Mouse (Mus musculus) right cerebral cortex, postnatal 14 days (tissue): ENCODE measurements at regions not wholly inside any gene's neighbourhood (a gene's known extent, or its start where the extent isn't known, plus 50 kb on each side); places are given as distances from the start of the nearest gene placed in this dataset.

ENCODE experiments used
- DNase-seq: peaks from one replicate; pipeline ENCODE4 v3.0.0; 2022

DNA sequence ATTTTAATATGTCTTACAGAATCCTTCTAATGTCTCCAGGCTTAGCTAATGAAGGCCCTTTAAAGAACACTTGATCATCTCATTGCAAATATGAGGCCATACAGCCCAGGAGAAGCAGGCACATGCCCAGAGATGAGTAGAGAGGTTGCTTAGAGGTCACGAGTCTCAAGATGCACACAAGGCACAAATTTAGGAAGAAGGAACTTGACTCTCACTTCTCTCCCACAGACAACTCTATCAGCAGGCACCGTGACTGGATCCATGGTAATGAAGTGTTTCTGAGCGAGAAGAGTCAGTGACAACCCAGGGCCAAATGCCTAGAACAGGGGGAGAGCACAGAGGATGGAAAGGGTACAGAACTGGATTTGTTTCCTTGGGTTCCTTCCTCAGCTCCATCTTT, 392.7 kb upstream of the Klf4 start:
- no peak for DNase-seq

DNA sequence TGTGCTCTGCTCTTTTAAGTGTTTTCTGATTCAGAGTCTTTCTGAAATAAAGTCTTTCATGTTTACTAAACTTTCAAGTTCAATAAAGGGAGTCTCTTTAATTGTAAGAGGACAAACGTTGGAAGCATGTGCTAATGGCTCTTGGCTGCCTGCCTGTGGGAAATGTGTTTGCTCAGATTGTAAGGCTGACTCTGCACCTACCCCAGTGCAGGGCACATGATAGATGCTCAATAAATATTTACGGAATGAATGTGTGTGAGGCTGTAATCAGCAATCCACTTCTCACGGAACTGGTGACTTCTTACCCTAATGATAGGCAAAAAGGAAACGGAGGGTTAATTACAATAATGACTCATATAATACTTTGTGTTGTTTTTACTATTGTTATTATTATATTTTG, 389.0 kb upstream of the Klf4 start:
- DNase-seq: no peak

DNA sequence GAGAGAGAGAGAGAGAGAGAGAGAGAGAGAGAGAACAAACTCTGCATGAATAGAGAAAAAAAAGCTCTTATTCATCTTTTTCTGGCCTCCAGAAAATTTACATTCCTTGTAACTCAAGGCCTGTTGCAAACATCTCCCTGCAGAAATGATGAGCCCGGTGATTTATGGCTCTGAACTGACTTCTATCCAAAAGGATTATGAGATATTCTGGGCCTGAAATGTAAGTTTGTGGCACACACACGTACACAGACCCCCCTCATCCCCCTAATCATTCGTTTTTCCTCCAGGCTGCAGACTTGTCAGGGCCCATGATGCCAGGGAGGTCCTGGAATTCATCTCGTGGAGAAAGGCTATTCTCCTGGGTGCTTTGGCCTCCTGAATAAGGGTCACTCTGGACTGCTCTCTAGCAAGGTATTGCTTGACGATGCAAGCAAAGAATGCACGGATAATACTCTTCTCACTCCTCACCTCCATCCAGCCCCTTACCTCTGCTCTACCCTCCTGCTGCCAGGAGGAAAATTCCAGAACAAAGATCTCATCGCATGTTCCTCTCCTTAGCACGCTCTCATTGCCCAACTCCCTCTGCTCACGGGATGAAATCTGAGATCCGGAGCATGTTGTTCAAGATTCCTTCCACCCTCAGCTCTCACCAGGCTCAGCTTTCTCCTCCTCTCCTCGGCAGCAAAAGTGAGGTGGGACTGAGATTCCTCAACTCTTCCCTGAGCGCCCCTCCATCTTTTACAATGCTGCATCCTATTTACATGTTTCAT, 362.0 kb upstream of the Klf4 start:
- no peak for DNase-seq

DNA sequence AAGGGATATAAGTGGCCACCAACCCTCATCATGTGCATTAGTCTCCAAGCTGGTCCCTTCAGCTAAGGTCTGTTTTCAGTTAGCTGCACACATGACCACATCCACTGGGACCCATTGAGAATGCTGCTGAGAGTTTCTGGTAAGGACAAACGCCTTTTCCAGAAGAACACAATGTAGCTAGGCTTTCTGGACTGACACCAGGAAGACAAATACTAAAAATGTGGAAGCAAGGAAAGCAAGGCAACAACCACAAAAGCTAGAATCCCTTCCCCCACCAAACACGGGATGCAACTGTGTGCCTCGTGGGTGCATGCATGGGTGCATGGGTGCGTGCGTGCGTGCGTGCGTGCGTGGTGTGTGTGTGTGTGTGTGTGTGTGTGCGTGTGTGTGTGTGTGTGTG, 359.4 kb upstream of the Klf4 start:
- DNase-seq: no peak

DNA sequence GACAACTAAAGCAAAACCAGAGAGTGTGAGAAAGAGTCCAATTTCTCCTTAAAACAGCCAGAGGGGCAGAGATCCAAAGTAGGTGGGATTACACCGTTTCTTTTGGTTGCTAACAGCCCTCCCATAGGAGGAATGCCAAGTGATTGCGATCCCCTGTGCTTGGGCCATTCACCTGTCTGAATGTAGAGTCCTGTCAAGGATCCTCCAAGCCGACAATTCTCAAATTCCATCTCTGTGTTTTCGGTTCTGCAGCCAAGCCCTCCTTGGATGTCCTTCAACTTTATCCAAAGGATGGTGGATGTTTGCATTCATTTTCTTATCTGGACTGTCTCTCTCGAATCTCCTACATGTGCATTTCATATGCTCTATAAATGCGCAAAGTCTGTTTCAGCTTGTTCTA, 355.3 kb upstream of the Klf4 start:
- no peak for DNase-seq

DNA sequence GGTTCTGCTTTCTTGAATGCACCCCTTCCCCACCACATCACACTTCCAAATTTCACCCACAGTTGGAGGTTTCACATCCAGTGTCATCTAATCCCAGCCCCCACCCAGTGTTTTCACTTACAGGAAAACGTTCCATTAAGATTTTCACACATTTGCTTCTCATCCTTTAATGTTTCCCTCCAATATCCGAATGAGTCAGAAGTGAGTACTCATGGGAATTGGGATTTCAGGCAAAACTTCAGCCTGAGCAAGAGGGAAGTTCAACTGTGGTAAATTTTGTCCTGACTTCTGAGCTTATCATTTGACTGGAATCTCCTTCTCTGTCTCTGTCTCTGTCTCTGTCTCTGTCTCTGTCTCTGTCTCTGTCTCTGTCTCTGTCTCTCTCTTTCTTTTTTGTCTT, 350.3 kb upstream of the Klf4 start:
- no peak for DNase-seq

DNA sequence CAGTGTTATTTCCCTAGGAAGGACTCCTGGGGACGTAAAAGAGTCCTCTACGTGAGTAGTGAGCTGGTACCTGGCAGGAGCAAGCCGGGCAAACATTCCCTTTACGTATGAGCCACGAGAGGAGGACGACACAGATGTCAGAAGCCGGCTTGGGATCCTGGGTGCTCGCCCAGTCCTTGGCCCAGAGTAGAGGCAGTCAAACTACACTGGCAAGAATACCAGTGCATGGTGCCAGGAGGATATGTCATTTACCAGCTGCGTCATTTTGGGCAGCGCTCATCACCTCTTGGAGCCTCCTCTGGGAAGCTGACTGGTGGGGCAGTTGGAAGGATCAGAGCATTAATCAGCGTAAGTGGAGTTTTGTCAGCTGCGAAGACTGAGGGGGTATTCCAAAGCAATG, 343.0 kb upstream of the Klf4 start:
- peak; percentile 7 for DNase-seq

DNA sequence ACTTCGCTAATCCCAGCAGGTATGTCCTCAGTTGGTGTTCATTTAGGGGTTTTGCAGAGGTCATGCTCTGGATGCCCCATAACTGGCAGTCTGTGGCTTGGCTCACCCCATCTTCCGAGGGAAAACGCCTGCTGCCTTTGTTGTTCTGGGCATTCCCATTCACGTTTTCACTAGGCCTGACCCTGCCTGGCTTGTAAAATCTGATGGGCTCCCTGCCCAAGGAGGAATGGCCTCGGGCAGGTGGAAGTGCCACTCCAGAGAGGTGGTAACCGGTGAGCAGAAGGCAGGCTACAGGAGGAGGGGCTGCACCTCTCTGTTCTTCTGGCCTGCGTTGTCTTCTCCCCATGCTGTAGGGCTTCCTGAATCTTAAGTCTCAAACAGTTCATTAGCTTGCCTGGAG, 342.6 kb upstream of the Klf4 start:
- no peak for DNase-seq

DNA sequence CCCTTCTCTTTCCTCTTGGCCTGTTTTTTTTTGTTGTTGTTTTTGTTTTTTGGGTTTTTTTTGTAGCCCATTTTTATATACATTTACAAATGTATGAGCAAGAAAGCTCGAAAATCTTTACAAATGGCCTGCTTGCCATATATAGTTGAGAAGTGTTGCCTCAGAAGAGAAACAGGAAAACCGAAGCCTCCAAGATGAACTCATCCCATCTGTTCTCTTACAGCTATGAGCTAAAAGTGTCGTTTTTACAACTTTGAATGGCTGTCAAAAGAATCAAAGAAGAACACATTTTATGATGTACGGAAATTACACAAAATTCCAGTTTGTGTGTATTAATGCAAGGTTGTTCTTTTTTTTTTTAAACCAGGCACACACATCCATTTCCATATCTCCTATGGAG, 342.0 kb upstream of the Klf4 start:
- no peak for DNase-seq

DNA sequence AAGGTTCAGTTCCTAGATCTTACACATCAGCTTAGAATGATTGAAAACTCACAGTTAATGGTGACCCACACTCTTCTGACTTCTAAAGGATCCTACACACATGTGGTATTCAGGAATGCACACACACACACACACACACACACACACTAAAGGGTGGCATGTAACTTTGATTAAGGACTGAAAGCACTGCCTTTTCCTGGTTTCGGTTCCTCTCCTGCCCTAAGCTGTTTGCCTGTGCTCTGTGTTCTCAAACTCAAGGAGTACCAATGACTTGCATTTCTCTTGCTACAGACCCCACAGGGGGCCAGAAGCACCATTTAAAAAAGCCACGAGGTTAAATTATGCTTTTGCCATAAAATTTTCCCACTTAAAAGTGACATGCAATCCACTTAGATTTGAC, 327.8 kb upstream of the Klf4 start:
- DNase-seq: no peak

DNA sequence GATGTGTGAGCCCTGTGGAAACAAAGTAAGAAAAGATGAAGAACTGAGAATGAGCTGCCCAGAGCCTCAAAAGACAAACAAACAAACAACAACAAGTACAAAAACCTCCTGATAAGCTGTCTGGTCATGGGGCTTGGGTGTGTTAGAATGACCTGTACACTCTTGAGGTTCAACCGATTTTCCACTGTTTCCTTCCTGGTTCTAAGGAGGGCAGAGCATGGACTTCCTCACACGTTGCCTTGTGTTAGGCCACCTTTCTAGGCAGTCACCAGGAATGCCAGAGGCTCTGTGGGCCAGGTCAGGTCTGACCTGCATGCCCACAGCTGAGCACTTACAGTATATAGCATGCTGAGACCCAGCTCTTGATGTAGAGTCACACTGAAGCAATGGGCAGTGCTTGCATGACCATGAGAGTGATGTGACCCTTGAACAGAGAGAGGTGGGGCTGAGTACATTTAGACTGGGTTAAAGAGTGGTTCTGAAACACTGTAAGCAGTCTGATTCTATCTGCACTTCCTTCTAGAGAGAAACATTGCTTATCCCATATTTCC, 327.0 kb upstream of the Klf4 start:
- DNase-seq: no peak

DNA sequence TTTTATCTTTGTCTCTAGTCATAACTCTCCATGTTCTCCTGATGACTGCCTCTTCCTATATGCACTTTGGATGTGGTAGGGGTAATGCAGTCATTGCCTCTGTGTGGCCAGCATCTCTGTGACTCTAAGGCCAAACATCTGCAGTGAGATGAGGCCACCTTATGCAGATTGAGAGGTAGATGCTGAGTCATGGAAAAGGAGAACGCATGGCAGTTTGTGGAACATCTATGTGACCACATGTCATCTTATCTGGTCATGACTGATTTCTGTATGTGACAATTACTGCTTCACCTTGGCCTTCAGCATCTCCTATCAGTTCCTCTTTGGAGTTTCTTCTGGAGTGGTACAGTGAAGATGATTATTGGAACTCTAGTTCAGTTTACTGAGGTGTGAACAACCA, 319.2 kb upstream of the Klf4 start:
- no peak for DNase-seq

DNA sequence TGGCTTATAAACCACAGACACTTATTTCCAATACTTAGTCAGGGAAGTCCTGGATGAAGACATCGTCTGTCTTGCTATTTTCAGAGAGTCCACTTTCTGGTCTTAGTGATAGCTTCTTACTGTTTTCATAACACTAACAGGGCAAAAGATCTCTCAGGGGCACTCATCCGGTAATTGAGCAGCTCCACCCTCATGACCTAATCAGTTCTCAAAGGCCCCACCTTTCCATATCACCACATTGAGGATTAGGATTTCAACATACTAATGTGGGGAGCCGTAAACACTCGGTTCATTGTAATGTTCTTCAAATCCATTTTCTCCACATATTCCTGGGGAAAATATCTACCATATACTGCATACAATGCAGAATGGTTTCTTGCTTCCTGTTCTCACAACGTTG, 318.8 kb upstream of the Klf4 start:
- DNase-seq: no peak

DNA sequence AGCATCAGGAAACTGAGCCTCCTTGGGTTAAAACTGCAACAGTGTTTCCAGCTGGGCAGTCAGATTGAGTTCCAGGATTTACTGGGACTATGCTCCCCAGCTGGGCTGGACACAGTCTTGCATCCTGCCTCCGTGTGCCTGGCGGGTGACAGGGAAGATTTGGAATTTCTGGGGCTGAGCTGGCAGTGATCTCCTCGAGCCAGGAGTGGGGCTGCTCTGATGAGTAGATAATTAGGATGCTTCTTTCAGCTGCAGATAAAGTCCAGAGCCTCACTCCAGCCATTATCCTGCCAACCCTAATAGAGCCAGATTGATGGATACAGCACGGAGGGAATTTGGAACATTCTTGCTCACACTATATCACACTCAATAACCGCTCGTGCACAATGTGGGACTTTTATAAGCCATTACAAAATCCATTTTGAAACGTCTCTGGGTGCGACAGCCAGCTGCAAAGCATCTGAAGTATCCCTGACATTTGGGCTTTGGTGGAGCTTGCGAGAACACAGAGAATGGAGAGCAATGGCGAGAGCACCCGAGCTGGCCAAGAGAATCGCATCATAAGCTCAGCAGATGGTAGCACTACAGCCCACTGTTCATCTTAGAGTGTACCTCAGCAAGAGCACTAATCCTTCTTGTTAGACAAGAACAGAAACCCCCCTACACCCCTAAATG, 311.6 kb upstream of the Klf4 start:
- DNase-seq: no peak

DNA sequence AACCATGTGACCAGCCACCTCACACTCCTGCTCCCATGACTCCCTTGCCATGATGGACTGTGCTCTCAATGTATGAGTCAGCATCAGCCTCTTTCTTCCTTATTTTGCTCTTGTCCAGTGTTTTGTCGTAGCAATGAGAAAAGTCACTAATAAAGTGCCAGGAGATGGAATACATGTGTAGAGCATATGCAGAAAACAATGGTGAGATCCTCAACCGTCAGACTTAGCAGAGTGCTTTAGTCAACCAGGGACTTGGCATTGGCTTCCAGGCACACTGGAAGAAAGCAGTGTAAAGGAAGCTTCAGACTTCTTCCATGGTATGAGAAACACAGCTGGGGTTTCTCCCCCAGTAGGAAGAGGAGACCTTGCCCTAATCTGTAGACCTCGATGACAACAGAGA, 306.3 kb upstream of the Klf4 start:
- no peak for DNase-seq

DNA sequence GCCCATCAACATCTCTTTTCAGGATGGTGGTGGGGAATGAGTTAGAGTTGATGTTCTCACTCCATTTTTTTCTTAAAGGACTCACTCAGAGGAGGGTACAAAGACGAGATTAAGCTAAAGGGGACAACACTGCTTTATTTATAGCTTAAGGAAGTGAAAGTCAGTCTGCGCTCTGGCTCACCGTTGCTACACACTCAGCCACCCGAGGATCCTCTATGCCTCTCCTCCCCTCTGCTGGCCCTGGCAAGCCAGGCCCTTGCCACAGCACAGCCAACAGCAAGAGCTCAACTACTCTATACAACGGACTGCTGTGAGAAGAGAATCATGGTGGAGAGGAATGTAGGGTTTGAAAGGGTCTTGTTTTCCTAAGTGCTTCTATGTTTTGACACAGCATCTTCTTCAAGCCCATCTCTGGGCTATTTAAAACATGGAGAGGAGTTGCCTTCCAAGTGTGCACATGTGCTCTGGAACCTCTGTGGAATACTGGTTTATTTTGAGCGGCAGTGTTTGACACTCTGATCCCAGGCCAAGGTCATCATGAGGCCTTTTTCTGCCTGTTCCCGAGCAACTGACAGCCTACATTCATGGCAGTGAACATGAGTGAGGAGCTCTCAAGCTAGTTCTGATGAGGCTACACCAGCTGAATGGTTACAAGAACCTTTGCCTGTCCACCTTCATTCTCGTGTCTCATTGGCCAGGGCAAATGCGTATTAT, 291.9 kb upstream of the Klf4 start:
- DNase-seq: peak; percentile 7

DNA sequence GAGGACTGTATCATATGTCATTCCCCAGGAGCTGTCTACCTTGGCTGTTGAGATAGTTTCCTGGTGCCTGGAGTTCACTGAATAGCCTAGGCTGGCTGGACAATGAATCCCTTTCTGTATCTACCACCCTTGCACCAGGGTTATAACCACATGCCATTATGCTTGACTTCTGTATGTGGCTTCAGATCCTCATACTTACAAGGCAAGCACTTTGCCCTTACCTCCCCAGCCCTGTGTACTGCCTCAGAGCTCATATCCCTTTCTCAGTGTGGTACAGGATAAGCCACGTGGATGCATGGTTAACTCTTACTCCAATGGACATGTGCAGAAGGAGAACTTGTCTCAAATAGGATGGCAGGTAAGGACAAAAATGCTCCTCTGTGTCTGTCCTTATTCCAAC, 291.3 kb upstream of the Klf4 start:
- no peak for DNase-seq

DNA sequence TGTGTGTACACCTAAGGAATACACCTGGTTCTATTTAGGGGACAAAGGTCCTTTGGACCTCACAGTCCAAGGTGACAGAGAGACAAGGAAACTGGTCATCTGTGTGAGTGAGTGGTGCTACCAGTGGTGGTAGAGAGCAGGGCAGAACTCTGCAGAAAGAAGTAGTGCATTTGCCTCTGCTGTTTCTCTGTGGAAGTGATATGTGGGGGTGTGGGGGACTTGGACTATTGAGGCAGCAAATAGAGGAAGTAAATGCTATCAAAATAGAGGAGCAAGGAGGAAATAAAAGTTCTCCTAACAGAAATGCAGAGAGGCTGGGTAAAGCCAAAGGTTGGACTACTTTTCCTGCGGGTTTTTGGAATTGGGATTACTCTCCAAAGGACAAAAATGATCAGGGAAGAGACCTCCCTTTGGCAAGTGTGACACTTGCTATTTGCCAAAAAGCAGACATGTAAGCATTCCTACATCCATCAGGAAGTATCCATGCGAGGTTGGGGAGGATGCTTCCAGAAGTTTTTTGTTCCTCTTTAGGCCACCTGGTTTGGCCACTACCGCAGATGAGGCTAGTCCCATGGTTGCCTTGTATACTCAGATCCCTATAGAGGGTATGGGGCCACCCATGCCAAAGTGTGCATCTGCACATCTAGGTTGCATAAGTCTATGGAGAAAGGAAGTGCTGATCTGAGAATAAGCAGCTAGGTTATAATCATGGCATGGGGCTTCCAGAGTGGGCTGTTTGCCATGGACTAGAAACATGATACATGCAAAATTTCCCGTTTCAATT, 285.0 kb upstream of the Klf4 start:
- no peak for DNase-seq

DNA sequence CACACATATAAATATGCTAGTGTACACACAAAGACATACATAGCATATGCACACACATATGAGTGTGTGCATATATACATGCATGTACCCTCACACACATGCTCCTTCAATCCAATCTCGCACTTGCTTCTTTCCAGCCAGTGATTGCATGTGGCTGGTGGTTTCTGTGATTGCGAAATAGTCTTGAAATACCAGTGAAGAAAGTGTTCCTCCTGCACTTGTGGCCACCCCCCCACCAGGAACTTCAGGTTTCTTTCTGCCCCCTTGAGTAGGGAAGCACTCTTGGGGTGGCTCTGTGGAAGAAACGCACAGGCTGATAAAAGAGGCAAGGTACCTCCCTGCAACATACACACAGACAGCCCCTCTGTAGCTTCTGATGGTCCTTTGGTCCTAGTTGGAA, 283.6 kb upstream of the Klf4 start:
- DNase-seq: no peak

DNA sequence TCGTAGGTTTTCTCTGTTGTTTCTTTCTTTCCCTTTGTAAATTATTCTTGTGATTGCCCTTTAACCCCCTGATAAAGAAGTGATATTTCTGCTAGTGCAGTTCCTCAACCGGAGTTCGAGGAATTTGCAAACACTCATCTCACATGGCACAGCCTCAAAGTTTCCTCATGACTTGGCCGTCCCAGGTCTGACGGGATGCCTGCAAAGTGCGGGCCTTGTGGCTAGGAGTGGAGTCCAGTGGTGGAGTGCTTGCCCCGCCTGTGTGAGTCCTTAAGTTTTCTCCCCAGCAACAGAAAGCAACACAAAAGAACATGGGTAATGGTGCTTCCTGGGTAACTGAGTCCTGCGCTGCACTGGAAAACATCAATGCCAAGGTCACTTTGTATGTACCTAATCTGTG, 280.6 kb upstream of the Klf4 start:
- DNase-seq: no peak

DNA sequence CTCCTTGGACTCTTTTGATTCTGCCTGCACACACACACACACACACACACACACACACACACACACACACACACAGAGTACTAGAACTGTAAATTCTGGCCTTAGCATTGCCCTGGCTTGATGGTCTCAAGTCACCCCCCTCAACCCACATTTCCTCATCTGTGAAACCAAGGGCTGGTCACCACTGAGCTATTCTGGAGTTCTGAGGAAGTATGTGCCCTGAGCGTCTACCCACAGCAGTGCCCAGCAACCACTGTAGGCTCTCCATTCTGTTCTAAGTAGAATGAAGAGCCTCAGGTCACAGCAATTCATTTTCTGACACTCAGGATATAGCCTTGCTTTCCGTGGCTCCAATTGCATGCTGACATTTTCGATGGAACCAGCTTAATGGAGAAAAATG, 279.4 kb upstream of the Klf4 start:
- DNase-seq: no peak

DNA sequence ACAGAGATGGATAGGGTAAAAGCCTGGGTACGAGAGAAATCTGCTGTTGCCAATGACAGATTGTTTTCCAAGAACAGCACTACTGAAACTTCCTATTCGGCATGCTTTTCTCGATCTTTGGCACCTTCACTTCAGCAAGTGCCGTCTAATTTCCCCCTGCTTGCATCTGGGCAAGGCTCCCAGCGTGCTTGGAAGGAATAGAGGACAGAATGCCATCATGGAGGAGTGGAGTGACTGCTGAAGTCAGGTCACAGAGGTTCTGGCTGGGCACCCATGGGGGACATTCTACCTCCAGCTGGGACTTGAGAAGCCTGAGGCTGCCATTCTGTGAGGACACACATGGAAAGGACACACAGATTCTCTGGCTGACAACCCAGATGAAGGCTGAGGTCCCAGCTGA, 276.2 kb upstream of the Klf4 start:
- no peak for DNase-seq

DNA sequence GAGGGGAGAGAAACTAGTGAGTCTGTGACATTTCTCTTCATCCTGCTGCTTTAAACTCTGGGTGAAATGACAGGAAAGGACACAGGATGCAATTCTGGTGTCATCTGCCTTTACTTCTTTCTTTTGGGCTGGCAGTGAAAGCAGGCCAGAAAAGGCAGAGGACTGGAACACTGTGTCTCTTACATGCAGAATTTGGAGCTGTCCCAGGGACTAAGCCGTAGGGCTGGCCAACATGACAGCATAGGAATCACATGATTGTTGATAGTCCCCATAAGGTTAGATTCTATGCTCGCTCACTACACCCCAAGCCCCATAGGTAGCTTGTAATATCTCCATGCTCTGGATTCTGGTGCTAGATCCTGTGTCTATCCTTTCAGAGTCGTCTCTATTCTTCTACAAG, 274.5 kb upstream of the Klf4 start:
- no peak for DNase-seq
